Mouse (Mus musculus) forebrain, embryonic 11.5 days (tissue): Measurements from ENCODE around the gene Cog5. TPM values are rescaled to one million over a fixed set of nuclear protein-coding genes. Genes with fewer than 3 reads are reported as not detected.
A peak's percentile ranks its signal among the peaks of the same experiment; 100 is the strongest.

Experiments used
- ATAC-seq: fragments of 200-750 bp; cut with Nextera tagmentation; replicated peaks from 2 replicates; pipeline ENCODE4 v1.8.0; 2017; ENCODE audit warnings: moderate TSS enrichment; ENCODE audit not compliant: low FRiP score
- DNase-seq: peaks from one replicate; pipeline ENCODE4 v3.0.0-alpha.2; 2017; ENCODE audit warnings: low spot score
- H3K27ac ChIP-seq: fragments of 300-500 bp; sonication (generic); 2 replicates; pipeline ENCODE4 v1.5.1; 2014; ENCODE audit warnings: low read depth, low read length
- H3K27me3 ChIP-seq: fragments of 300-500 bp; sonication (generic); 2 replicates; pipeline ENCODE4 v1.6.1; 2014; ENCODE audit warnings: mild to moderate bottlenecking, low read length, mixed read lengths; ENCODE audit not compliant: control insufficient read depth, insufficient read depth
- H3K36me3 ChIP-seq: fragments of 300-500 bp; sonication (generic); 2 replicates; pipeline ENCODE4 v1.6.1; 2014; ENCODE audit warnings: mild to moderate bottlenecking, low read length, moderate library complexity, mixed read lengths; ENCODE audit not compliant: control insufficient read depth, insufficient read depth
- H3K4me1 ChIP-seq: fragments of 300-500 bp; sonication (generic); replicated peaks from 2 replicates; pipeline ENCODE4 v1.6.1; 2014; ENCODE audit warnings: low read length, mixed read lengths; ENCODE audit not compliant: control insufficient read depth, insufficient read depth
- H3K4me2 ChIP-seq: fragments of 300-500 bp; sonication (generic); 2 replicates; pipeline ENCODE4 v1.6.1; 2014; ENCODE audit warnings: low read depth, mild to moderate bottlenecking, low read length, moderate library complexity, mixed read lengths; ENCODE audit not compliant: severe bottlenecking
- H3K4me3 ChIP-seq: fragments of 300-500 bp; sonication (generic); 2 replicates; pipeline ENCODE4 v1.5.1; 2014; ENCODE audit warnings: low read depth, low read length
- H3K9ac ChIP-seq: fragments of 300-500 bp; sonication (generic); 2 replicates; pipeline ENCODE4 v1.6.1; 2014; ENCODE audit warnings: low read length
- H3K9me3 ChIP-seq: fragments of 300-500 bp; sonication (generic); 2 replicates; pipeline ENCODE4 v1.6.1; 2016; ENCODE audit warnings: low read length, mixed read lengths; ENCODE audit not compliant: control insufficient read depth
- WGBS: fragments of 180-500 bp; shearing (Covaris S2); extraction: QIAGEN DNeasy Blood & Tissue Kit; methylation state at CpG from one replicate; pipeline ENCODE4 v1.1.7; 2014; 5-methylcytosine and 5-hydroxymethylcytosine counted together
- polyA plus RNA-seq: library from polyadenylated mRNA; unstranded; fragments of >200 nt; fragmentation: Nextera tagmentation; extraction: Ambion mirVana; gene quantifications from 2 replicates; pipeline ENCODE4 v1.2.1, GENCODE M21; 2014

Gene Cog5
- polyA plus RNA-seq, 1 experiment from 2014 or later = 35.2 TPM

- DNase-seq (no peak), ATAC-seq (no peak)
- no peak overlapping the region for H3K9ac ChIP-seq
- H3K36me3 ChIP-seq = no peaks in the 10 kb centered on the region; the same call in 1 of the 2 replicates
- no peak overlapping the region for H3K4me2 ChIP-seq
- no peak overlapping the region for H3K4me3 ChIP-seq
- no peaks in the 10 kb centered on the region for H3K27me3 ChIP-seq
- H3K27ac ChIP-seq = no peak overlapping the region
- 98% methylated on average over 2 of the region's 2 CpGs for WGBS
- no peaks in the 10 kb centered on the region for H3K9me3 ChIP-seq
- no peaks in the 10 kb centered on the region for H3K4me1 ChIP-seq
These were observed 289.7 kb downstream of the Cog5 start for GRCm38 (mm10) chr12:31944405-31944804.

GRCm38 (mm10) chr12:31947476-31947875, 292.8 kb downstream of the Cog5 start:
- Histone ChIP-seq H3K4me3 (no peak overlapping the region), H3K4me2 (no peak overlapping the region), H3K9me3 (no peaks in the 10 kb centered on the region), H3K27ac (no peak overlapping the region), H3K36me3 (no peaks in the 10 kb centered on the region), H3K27me3 (no peaks in the 10 kb centered on the region), H3K9ac (no peak overlapping the region), H3K4me1 (no peaks in the 10 kb centered on the region)
- DNase-seq (no peak), ATAC-seq (no peak)
- WGBS = 94% methylated on average over 5 of the region's 5 CpGs

- no peak for ATAC-seq
- peak overlapping the region; percentile 97 for H3K27ac ChIP-seq
- no peaks in the 10 kb centered on the region for H3K9me3 ChIP-seq
- no peaks in the 10 kb centered on the region for H3K36me3 ChIP-seq
- WGBS = 31% methylated on average over 7 of the region's 7 CpGs
- peak overlapping the region; percentile 47 for H3K4me2 ChIP-seq
- no peaks in the 10 kb centered on the region for H3K4me1 ChIP-seq
- no peak for DNase-seq
- peak overlapping the region; percentile 94 for H3K9ac ChIP-seq
- H3K27me3 ChIP-seq = no peaks in the 10 kb centered on the region
- peak overlapping the region; percentile 84 for H3K4me3 ChIP-seq
These were observed 293.7 kb downstream of the Cog5 start for GRCm38 (mm10) chr12:31948101-31949000.

GRCm38 (mm10) chr12:31949193-31949741, 294.6 kb downstream of the Cog5 start:
- H3K27ac ChIP-seq = peak overlapping the region; percentile 97
- H3K4me3 ChIP-seq = peak overlapping the region; percentile 84
- ATAC-seq (peak; percentile 88), DNase-seq (peak; percentile 98)
- no peaks in the 10 kb centered on the region for H3K27me3 ChIP-seq
- H3K4me1 ChIP-seq = no peaks in the 10 kb centered on the region
- WGBS = under 1% methylated on average over 55 of the region's 58 CpGs
- H3K36me3 ChIP-seq = no peaks in the 10 kb centered on the region
- peak overlapping the region; percentile 47 for H3K4me2 ChIP-seq
- peak overlapping the region; percentile 94 for H3K9ac ChIP-seq
- H3K9me3 ChIP-seq = no peaks in the 10 kb centered on the region

- under 1% methylated on average over 58 of the region's 71 CpGs for WGBS
- Histone ChIP-seq H3K9ac (peak within 1 kb of the TSS; percentile 94), H3K4me1 (no peaks in the 10 kb centered on the region), H3K36me3 (no peaks in the 10 kb centered on the region), H3K27me3 (no peaks in the 10 kb centered on the region), H3K9me3 (no peaks in the 10 kb centered on the region), H3K4me2 (peak within 1 kb of the TSS; percentile 67), H3K27ac (peak within 1 kb of the TSS; percentile 97), H3K4me3 (peak within 1 kb of the TSS; percentile 84)
- peak; percentile 94 for ATAC-seq
- DNase-seq = peak; percentile 96
These were observed 295.3 kb downstream of the Cog5 start, which contains the start of gene Hbp1 for GRCm38 (mm10) chr12:31949759-31950658. Hbp1 (minus strand) TSS chr12:31950535.

- H3K4me3 ChIP-seq = peak overlapping the region; percentile 31
- peak overlapping the region; percentile 67 for H3K4me2 ChIP-seq
- no peaks in the 10 kb centered on the region for H3K36me3 ChIP-seq
- peak overlapping the region; percentile 32; the same call in 1 of the 2 replicates for H3K9ac ChIP-seq
- H3K27ac ChIP-seq = no peak overlapping the region
- no peaks in the 10 kb centered on the region for H3K9me3 ChIP-seq
- ATAC-seq (no peak), DNase-seq (no peak)
- no peaks in the 10 kb centered on the region for H3K27me3 ChIP-seq
- no peaks in the 10 kb centered on the region for H3K4me1 ChIP-seq
- 6% methylated on average over 9 of the region's 9 CpGs for WGBS
These were observed 296.0 kb downstream of the Cog5 start for GRCm38 (mm10) chr12:31950659-31951031.

- no peaks in the 10 kb centered on the region for H3K4me1 ChIP-seq
- H3K4me3 ChIP-seq = no peak overlapping the region
- DNase-seq = no peak
- ATAC-seq = no peak
- H3K36me3 ChIP-seq = no peaks in the 10 kb centered on the region
- no peak overlapping the region for H3K4me2 ChIP-seq
- 86% methylated on average over 4 of the region's 4 CpGs for WGBS
- H3K27ac ChIP-seq = no peak overlapping the region
- H3K9me3 ChIP-seq = no peaks in the 10 kb centered on the region
- no peak overlapping the region for H3K9ac ChIP-seq
- no peaks in the 10 kb centered on the region for H3K27me3 ChIP-seq
These were observed 301.2 kb downstream of the Cog5 start for GRCm38 (mm10) chr12:31955843-31956242.

GRCm38 (mm10) chr12:31964074-31964473, 309.4 kb downstream of the Cog5 start:
- H3K36me3 ChIP-seq = no peaks in the 10 kb centered on the region
- H3K4me3 ChIP-seq = no peak overlapping the region
- 86% methylated on average over 6 of the region's 6 CpGs for WGBS
- no peak for ATAC-seq
- H3K4me1 ChIP-seq = no peaks in the 10 kb centered on the region
- no peak overlapping the region for H3K4me2 ChIP-seq
- H3K9me3 ChIP-seq = no peaks in the 10 kb centered on the region
- H3K9ac ChIP-seq = no peak overlapping the region
- DNase-seq = no peak
- no peak overlapping the region for H3K27ac ChIP-seq
- H3K27me3 ChIP-seq = no peaks in the 10 kb centered on the region
